Mouse (Mus musculus): ENCODE measurements around the gene Crygb.
A peak's percentile ranks its signal among the peaks of the same experiment; 100 is the strongest.
"Not testable (repeated sequence)": the region's sequence is repeated elsewhere in the genome, so short reads cannot be mapped to it uniquely, and the experiment has no call there.

Crygb gene

GRCm38 (mm10) chr1:65075607-65076006 is 6.5 kb downstream of the Crygb start:
- no peak for DNase-seq (ENCODE audit: extremely low read depth, insufficient read length, low spot score)

DNA sequence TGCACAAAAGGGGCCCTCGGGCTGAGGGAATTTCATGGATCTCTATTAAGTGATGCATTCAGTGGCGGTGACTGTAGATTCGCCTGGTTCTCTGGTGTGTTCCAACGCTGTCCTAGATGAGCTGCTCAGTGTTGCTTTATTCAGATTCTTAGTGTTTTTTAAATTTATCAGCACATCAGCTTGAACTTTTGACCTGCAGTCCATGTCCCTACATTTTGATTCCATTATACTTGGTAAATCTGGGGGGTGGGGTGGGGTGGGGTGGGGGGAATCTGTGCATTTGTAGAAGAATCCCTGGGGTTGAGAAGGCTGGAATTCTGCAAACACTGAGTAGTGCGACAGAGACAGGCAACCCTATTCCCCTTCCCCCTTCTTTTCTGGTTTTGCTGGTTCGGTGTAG is 8.5 kb downstream of the Crygb start, which contains the start of gene Crygc:
TSS of gene Crygc (minus strand) at position 101 of the 400 bp plus-strand sequence.
- DNase-seq (ENCODE audit: extremely low read depth, insufficient read length, low spot score), result no peak

DNA sequence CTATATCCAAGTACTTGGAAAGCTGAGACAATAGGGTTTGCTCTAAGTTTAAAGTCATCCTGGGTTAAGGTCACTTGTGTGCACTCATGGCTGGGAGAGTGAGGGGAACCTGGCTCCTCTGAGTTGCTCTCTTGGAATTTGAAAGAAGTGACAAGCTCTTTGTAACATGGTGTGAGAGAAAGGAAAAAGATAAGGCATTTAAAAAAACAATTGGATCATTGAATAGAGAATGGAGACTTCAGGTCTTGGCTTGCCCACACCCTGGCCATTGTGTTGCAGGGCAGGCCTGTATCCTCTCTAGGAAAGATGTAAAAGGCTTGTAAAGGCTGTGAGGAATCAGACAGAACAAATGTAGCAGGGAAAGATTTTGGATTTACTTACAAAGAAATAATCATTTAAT is 14.2 kb downstream of the Crygb start:
- no peak for DNase-seq (ENCODE audit: extremely low read depth, insufficient read length, low spot score)

GRCm38 (mm10) chr1:65064201-65064600 is 17.9 kb downstream of the Crygb start:
- no peak for DNase-seq (ENCODE audit: extremely low read depth, insufficient read length, low spot score)

DNA sequence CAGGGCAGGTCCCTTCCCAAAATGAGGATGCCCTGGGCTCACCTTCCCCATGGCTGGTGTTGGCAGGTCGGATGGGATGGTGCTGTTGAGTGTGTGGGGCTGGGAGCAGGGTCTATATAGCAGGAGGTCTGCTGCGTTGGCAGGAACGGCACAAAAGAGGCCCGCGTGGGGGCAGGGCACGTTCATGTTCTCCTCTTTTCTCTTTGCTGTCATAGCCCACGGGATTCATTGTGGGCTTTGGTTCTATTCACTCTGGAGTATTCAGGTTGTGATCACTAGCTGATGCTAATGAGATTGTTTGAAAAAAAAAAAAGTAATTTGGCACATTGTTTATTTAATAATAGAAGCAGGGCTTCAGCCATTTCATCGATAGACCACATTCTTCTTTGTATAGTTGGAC is 18.7 kb downstream of the Crygb start, which contains the start of gene Crygd:
TSS of gene Crygd (minus strand) at position 101 of the 400 bp plus-strand sequence.
- no peak for DNase-seq (ENCODE audit: extremely low read depth, insufficient read length, low spot score)

GRCm38 (mm10) chr1:65052140-65052539 is 29.9 kb downstream of the Crygb start:
- no peak for DNase-seq (ENCODE audit: extremely low read depth, insufficient read length, low spot score)

DNA sequence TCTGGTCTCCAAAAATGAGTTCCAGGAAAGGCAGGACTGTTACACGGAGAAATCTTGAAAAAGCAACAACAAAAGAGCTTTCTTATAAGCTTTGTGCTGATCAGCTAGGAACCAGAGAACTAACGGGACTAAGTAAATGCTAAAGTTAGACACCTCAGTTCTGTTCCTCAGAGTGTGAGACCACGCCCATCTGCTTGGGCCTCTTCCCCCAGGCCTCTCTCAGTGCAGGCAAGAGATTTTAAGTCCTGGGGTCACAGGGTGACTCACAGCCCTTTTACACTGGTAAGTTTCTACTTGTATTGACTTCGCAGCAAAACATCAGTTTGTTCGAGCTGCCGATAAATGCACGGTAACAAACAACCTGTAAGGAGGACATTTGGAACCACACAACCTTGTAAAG is 30.4 kb downstream of the Crygb start:
- DNase-seq (ENCODE audit: extremely low read depth, insufficient read length, low spot score), result no peak

DNA sequence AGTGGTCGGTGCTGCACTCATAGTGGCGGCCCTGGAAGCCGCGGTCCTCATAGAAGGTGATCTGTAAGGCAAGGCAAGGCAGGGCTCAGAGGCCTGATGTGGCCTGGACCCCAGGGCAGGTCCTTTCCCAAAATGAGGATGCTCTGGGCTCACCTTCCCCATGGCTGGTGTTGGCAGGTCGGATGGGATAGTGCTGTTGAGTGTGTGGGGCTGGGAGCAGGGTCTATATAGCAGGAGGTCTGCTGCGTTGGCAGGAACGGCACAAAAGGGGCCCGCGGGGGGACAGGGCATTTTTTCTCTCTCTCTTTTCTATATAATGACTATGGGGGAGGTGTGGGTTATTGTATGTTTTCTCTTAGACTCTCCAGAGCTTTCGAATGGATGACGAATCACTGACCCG is 31.1 kb downstream of the Crygb start, which contains the start of gene Cryge:
TSS of gene Cryge (minus strand) at position 198 of the 400 bp plus-strand sequence.
- not testable (repeated sequence) for DNase-seq (ENCODE audit: extremely low read depth, insufficient read length, low spot score)

GRCm38 (mm10) chr1:65048781-65049180 is 33.3 kb downstream of the Crygb start:
- no peak for DNase-seq (ENCODE audit: extremely low read depth, insufficient read length, low spot score)

- peak; percentile 13 for DNase-seq (ENCODE audit: extremely low read depth, insufficient read length, low spot score)
Measured at GRCm38 (mm10) chr1:65046401-65047109, 35.5 kb downstream of the Crygb start.

GRCm38 (mm10) chr1:65043433-65043832 is 38.7 kb downstream of the Crygb start:
- no peak for DNase-seq (ENCODE audit: extremely low read depth, insufficient read length, low spot score)

- DNase-seq (ENCODE audit: extremely low read depth, insufficient read length, low spot score), result no peak
Measured at GRCm38 (mm10) chr1:65041837-65042236, 40.3 kb downstream of the Crygb start.

DNA sequence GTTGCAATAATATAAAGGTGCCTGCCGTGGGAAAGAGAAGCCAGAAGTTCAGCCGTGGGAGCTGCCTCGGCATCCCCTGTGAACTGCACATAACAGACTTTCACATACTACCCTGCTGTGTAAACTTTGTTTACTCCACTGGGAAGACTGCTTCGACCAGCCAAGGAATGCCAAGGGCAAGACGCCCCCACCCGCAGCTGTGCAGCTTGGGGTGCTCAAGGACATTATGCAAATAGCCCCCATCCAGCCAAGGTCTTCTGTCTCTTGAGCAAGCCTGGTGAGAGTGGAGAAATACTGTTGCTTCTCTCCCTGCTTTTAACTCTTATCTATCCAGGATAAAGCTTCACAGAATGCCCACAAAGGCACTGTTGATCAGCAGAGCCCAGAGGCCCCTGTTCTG is 41.3 kb downstream of the Crygb start:
- no peak for DNase-seq (ENCODE audit: extremely low read depth, insufficient read length, low spot score)

DNA sequence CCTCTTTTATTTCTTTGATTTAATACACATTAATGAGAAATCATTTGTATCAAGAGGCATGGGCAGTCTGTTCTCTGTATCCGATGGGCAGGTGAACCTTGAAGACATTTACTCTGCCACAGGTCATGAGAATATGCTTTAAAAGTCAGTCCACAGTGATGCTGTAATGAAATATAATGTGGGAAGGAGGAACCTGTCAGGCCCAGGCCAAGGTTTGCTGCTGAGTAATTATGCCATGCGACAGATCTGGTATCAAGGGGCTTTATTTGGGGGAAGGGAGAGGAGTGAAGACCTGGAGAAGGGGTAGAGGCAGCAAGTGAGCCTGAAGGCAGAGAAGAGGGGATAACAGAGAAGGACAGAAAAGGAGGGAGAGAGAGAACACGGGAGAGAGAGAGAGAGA is 42.4 kb downstream of the Crygb start:
- no peak for DNase-seq (ENCODE audit: extremely low read depth, insufficient read length, low spot score)

- no peak for DNase-seq (ENCODE audit: extremely low read depth, insufficient read length, low spot score)
Measured at GRCm38 (mm10) chr1:65037542-65037941, 44.5 kb downstream of the Crygb start.

DNA sequence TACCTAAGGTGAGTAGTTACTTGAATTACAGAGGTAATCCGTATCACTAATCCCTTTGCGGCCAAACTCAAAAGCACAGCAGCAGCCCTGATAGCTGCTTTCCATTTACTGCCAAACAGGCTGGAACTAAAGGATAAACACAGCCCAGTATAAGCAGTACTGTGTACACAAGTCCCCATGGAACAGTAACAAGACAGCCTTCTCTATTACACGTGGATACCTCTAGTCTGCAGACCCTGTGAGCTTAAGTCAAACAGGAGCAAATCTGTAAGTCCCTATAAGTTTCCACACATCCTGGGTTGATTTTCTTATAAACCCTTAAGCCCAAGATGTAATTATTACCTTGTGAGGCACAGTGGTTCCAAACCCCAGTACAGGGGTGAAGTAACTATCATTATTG is 46.6 kb downstream of the Crygb start:
- no peak for DNase-seq (ENCODE audit: extremely low read depth, insufficient read length, low spot score)

GRCm38 (mm10) chr1:65032641-65033040 is 49.4 kb downstream of the Crygb start, which contains the start of gene Akr1cl:
Akr1cl (minus strand) TSS chr1:65032759.
- no peak for DNase-seq (ENCODE audit: extremely low read depth, insufficient read length, low spot score)
